Mouse (Mus musculus) naive thymus-derived CD4-positive, alpha-beta T cell, adult 2 months (primary cell): ENCODE measurements around the gene Prdm2.
A peak's percentile ranks its signal among the peaks of the same experiment; 100 is the strongest.

Experiments
- DNase-seq: peaks from one replicate; pipeline ENCODE4 v3.0.0-alpha.2; 2011; ENCODE audit warnings: low read depth

Prdm2 gene

DNA sequence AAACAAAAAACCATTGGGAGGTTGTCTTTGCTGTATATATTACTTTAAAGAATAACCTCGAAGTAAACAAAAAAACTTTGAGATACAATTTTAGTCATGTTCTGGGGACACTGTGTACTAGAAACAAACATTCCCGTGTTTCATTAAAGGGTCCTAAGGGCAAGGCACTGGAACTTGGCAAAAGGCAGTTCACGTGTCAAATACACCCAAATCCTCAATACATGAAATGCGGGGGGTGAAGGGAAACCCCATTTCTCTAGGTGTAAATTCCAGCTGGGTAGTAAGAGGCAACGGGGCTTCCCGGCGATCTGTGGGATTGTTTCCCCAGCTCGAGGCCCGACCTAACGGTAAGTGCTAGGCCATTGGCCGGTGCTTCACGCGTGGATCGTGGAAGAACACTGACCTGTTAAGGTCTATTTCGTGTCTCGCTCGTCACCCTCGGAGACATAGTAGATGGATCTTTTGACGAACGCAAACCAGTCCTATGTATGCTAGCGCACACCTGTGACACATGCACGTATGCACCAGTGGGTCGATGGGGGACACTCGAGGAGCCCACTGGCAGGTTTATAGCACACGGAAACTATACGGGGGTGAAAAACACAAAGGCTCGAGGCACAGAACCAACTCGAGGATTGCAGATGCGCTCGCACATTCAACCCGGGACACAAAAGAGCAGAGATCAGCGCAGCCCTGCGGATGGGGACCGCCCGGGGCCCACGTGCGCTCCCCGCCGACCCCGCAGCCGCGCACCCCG lies 1.0 kb downstream of the Prdm2 start:
- peak; percentile 71 for DNase-seq

- DNase-seq, result no peak
These were observed 2.8 kb downstream of the Prdm2 start for GRCm38 (mm10) chr4:143209997-143210396.

GRCm38 (mm10) chr4:143202653-143203052 lies 10.1 kb downstream of the Prdm2 start:
- no peak for DNase-seq

DNA sequence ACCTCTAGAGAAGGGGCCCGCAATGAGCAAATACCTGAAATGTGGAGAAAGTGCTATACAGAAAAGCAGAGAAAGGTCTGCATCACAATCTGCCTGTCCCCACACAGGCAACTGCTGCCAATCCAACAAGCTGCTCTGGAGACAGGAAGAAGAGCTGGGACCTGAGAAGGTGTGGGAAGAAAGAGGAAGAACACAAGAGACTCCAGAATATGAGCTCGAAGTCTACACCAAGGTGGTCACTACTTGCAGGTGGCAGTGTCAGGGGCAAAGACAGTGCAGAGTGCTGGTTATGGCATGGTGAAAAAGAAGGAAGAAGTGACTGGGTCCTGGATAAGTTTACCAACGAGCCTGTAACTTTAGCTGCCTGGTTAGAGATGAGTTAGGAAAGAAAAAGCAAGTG lies 14.4 kb downstream of the Prdm2 start:
- DNase-seq, result no peak

DNA sequence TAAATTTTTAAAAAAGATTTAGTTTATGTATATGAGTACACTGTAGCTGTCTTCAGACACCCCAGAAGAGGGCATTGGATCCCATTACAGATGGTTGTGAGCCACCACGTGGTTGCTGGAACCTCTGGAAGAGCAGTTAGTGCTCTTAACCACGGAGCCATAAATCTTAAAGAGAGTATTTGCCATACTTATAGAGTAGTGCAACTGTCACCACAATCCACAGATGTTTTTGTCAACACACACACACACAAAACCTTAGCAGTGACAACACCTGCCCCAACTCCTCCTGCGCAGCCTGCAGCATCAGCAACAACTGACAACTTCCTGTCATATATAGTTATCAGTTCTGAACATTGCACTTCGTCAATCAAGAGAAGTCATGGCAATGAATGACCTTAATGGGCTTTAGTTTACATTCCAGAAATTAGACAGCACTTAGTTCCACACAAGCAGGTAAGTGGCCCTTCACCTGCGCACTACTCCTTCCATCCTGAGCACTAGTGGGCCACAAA lies 14.9 kb downstream of the Prdm2 start:
- DNase-seq, result peak; percentile 26

DNA sequence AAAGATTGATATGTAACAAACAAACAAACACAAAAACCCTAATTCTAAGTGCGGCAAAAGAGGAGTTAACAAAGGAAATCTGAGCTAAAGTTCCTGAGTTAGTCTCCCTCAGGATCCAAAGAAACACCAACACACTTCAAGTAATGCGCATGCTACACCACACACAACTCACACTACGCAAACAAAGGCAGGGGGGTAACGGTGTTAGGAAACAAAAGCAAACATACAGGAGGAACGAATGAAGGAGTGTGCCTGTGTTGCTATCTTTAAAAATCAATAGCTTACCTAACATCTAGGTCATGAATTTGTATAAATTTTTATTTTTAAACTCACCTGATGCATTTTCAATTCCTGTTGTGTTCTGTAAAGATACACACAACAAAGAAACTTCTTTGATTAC lies 18.5 kb downstream of the Prdm2 start:
- no peak for DNase-seq

- DNase-seq, result no peak
These were observed 19.6 kb downstream of the Prdm2 start for GRCm38 (mm10) chr4:143193164-143193563.

GRCm38 (mm10) chr4:143191783-143192182 lies 21.0 kb downstream of the Prdm2 start:
- DNase-seq, result no peak

GRCm38 (mm10) chr4:143190657-143191056 lies 22.1 kb downstream of the Prdm2 start:
- peak; percentile 28 for DNase-seq

GRCm38 (mm10) chr4:143188571-143189191 lies 24.1 kb downstream of the Prdm2 start:
- DNase-seq, result no peak

DNA sequence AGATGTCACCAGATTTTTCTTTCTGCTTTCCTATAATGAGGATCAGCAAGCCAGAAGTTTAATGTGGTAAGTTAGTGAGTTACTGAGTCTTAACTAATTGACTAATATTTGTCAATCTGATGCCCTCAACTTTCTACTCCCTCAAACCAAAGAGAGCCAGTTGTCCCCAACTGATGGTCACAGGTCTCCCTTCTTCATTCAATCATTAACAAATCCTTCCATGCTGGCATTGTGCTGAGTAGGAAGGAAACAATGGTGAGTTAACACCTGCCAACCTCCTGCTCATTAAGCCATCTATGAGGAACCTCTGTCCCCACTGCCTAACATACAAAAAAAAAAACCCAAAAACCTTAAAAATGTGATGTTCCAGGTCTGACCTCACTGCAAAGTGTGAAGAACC lies 26.7 kb downstream of the Prdm2 start:
- DNase-seq, result no peak

- no peak for DNase-seq
These were observed 27.3 kb downstream of the Prdm2 start for GRCm38 (mm10) chr4:143185496-143185895.

DNA sequence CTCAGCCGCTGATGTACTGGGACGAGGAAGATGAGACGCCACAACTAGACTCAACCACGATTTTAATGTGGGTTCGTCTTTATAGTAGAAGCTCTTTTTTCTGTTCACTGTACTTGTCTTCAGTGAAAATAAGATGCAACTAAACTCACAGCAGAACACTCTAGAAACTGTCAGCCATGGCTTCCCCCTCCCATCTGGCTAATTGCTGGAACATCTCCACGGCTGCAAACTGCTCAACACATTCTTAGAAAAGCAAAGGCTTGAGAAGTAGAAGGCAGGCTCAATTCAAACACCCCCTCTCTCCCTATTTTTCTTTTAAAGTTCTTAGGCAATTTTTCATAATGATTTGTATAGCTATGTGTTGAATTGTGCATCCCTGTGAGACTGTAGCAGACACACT lies 29.7 kb downstream of the Prdm2 start:
- no peak for DNase-seq

DNA sequence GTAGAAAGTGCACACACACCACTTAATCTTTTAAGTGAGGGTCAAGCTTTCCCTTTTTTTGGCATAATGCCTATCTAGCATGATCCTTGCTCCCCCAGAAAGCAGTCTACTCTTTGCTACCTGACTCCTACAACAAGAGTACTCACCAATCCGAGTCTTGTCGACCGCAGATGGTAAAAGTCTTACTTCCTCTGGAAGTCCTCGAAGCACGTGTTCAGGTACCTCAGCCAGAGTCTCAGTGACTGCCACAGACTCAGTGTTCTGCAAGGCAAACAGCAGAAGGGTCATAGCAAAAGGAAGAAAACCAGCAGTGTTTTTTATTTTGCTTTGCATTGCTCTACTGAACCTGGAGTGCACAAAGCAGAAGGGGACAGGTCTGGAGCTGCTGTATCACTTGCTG lies 32.1 kb downstream of the Prdm2 start:
- peak; percentile 15 for DNase-seq

- DNase-seq, result no peak
These were observed 41.0 kb downstream of the Prdm2 start for GRCm38 (mm10) chr4:143171600-143172290.

- DNase-seq, result no peak
These were observed 42.5 kb downstream of the Prdm2 start for GRCm38 (mm10) chr4:143170290-143170689.

DNA sequence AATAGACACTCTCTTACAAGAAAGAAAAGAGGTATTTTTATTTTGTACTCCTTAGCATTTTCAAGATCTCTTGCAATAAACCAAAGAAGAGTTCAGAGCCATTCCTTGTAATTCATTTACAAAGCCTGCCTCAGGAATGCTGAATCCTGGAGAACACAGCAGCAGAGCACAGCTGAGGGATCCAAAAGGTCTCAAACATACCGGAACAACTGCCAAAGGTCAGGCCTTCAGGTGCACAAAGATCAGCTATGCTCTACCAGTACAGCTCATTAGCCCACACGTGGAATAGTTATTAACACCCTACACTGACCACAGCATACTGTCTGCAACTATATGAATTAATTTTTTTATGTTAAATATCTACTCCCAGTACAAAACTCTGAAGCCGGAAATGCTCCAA lies 44.7 kb downstream of the Prdm2 start:
- DNase-seq, result no peak

DNA sequence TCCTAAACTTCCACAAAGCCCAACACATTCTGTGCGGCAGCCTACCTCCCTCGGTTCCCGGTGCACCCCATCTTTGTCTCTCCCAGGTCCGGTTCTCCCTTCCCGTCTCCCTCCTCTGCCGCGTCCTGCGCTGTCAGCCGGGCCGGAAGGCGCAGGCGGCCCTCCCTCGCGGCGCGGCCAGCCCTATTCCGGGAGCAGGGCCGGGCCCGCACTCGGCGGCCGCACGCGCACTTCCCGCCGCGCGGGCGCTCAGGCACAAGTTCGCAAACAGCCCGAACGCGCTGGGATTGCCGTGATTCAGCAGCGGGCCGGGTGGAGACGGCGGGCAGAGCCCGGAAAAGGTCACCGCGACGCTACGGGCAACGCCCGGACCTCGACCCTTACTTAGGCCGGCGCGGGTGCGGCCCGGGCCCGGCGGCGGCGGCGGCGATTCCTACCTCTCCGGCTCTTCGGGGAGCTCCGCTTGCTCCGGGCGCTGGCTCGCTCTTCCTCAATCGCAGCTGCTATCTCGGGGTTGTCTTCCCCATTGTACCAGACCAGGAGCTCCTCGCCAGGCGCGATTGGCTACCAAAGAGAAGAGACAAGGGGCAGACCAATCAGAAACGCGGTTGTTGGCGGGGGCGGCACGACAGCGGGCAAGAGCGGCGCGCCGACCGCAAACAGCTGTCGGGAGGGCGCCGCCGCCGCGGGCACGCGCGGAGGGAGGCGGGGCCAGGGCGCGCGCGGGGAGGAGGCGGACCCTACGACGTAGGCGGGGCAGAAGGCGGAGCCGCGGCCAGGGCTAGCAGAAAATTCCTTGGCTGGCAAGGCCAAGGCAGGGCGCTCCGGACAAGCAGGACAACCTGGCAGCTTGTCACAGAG lies 50.9 kb downstream of the Prdm2 start:
- DNase-seq, result peak; percentile 98

- no peak for DNase-seq
These were observed 52.0 kb downstream of the Prdm2 start for GRCm38 (mm10) chr4:143160826-143161225.

DNA sequence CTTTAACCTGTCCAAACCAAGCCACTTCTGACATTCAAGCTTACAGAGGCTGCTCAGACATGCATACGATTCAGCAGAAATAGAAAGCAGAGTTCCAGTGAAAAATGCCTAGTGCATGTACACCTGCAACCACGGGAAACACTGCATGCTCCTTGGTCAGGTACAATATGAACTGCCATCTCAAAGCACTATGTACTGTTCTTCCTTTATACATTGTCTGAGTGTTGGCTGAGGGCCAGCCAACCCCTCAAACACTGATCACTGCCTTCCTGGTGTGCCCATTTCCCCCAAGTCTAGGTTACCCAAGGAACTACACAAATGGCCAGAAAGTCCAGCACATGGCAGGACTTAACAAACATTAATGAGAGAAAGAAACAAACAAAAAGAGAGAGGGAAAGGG lies 53.5 kb downstream of the Prdm2 start:
- DNase-seq, result no peak

- no peak for DNase-seq
These were observed 56.9 kb downstream of the Prdm2 start for GRCm38 (mm10) chr4:143155871-143156270.

DNA sequence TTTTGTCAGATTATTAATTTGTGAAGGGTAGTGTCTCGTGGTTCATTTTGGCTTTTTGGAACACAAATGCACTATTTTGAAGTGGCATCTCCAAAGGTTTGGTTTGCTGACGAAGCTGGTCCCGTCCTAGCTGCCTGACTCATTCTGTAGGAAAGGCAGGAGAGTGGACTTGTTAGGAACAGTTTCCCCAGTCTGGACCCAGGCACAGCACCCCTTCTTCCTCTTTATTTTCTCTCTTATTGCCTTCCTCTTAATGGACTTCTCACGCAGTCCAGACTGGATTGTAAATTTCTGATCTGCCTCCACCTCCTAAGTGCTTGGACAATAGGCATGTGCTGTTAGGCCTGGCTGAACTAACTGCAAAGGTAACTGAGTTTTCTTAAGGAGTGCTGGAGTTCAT lies 57.8 kb downstream of the Prdm2 start:
- no peak for DNase-seq
